Mouse (Mus musculus): Measurements from ENCODE around the gene Slc44a5.
"Not testable (repeated sequence)": the region's sequence is repeated elsewhere in the genome, so short reads cannot be mapped to it uniquely, and the experiment has no call there.

GRCm38 (mm10) chr3:154254187-154254586 lies 281.0 kb downstream of the Slc44a5 start:
- not testable (repeated sequence) for TF ChIP-seq CTCF (IDR thresholded peaks at IDR 0.05; ENCODE audit: control insufficient read depth, insufficient read depth, insufficient replicate concordance, low read depth, low read length); POLR2A (IDR thresholded peaks at IDR 0.05; ENCODE audit: control insufficient read depth, low read depth, low read length)
